ENCODE assay signal across 19 mouse cellular contexts in the genomic region with DNA sequence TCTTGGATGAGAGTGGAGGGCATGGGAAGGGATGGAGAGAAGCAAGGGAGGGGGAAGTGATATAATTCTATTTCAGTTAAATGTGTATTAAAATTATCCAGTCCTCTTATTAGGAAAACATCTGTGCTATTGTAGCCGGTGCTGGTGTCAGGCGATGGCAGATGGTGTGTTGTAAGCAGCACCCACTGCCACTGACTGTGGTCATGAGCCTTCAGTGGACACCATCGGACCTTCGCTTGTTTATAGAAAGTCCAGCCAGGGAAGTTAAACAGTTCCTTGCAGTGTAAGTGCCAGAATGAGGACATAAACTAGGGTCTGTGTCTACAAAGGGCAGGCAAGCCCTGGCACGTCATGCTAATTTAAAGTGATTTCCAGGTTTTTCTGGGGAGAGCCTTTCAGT.
DNase-seq lines count a peak whose midpoint lies in the region; ATAC-seq lines count a peak whose summit lies in the region.
"Had no signal": no experiment of that assay in that cellular context is flagged by ENCODE, and none has a peak within 500 bp of the region (broad histone marks: within the 10 kb centered on the region; RNA-seq: fewer than 3 reads in every experiment).

No protein-coding gene starts in this region.

- no peaks in the 10 kb centered on the region for H3K9me3 ChIP-seq in lung, embryonic 16.5 days (ENCODE audit: control insufficient read depth, low read length)
- H3K9me3 ChIP-seq in embryonic facial prominence, embryonic 14.5 days (ENCODE audit: control insufficient read depth, low read length): no peaks in the 10 kb centered on the region
- no peaks in the 10 kb centered on the region for H3K9me3 ChIP-seq in hindbrain, embryonic 13.5 days
- H3K9me3 ChIP-seq: forebrain, embryonic 13.5 days; heart, embryonic 15.5 days had no signal

- DNase-seq in lung, adult 18-20 months: no peak
- DNase-seq in embryonic facial prominence, embryonic 14.5 days (ENCODE audit: low spot score): peak; percentile 26
- DNase-seq in lung, postnatal 14 days: peak; percentile 16
- no peak for DNase-seq in heart, adult 18-20 months
- DNase-seq in frontal cortex, adult 2 months (ENCODE audit: extremely low spot score in 1 of 2, low spot score in 1 of 2): no peak
- DNase-seq: adrenal gland, adult 8-10 months; adrenal gland, postnatal 36 days; cerebellum, adult 2 months; cerebellum, postnatal 10 days; forebrain, postnatal 0 days; gastrocnemius, postnatal 36 days; heart, adult 2 months; heart, postnatal 14 days had no signal

- no peak overlapping the region for H3K4me3 ChIP-seq in lung, embryonic 16.5 days (ENCODE audit: low read length)
- no peak overlapping the region for H3K4me3 ChIP-seq in embryonic facial prominence, embryonic 14.5 days (ENCODE audit: low read depth, low read length)
- H3K4me3 ChIP-seq in hindbrain, embryonic 13.5 days: no peak overlapping the region
- H3K4me3 ChIP-seq: forebrain, embryonic 13.5 days; heart, adult 2 months; heart, embryonic 15.5 days had no signal

- H3K36me3 ChIP-seq in lung, embryonic 16.5 days (ENCODE audit: control insufficient read depth, insufficient read depth, low read length): no peaks in the 10 kb centered on the region
- no peaks in the 10 kb centered on the region for H3K36me3 ChIP-seq in embryonic facial prominence, embryonic 14.5 days (ENCODE audit: control insufficient read depth, insufficient read depth, low read length)
- no peaks in the 10 kb centered on the region for H3K36me3 ChIP-seq in hindbrain, embryonic 13.5 days
- H3K36me3 ChIP-seq: heart, embryonic 15.5 days had no signal

- no peak overlapping the region for H3K4me2 ChIP-seq in lung, embryonic 16.5 days (ENCODE audit: low read depth, low read length)
- H3K4me2 ChIP-seq in embryonic facial prominence, embryonic 14.5 days (ENCODE audit: low read depth, low read length): no peak overlapping the region
- H3K4me2 ChIP-seq in hindbrain, embryonic 13.5 days: no peak overlapping the region
- H3K4me2 ChIP-seq: forebrain, embryonic 13.5 days; heart, embryonic 11.5 days; heart, embryonic 15.5 days; hindbrain, embryonic 14.5 days had no signal

- 34% methylated on average over 5 of the region's 5 CpGs for WGBS in lung, embryonic 16.5 days
- 41% methylated on average over 5 of the region's 5 CpGs for WGBS in embryonic facial prominence, embryonic 14.5 days
- WGBS in hindbrain, embryonic 13.5 days: 75% methylated on average over 5 of the region's 5 CpGs

- peaks cover 9% of the 10 kb centered on the region; the same call in 1 of the 2 replicates for H3K4me1 ChIP-seq in lung, embryonic 16.5 days (replicated peaks; ENCODE audit: control insufficient read depth, insufficient read depth, low read length)
- peaks cover 14% of the 10 kb centered on the region; the same call in 1 of the 2 replicates for H3K4me1 ChIP-seq in embryonic facial prominence, embryonic 14.5 days (ENCODE audit: control insufficient read depth, insufficient read depth, low read length)
- H3K4me1 ChIP-seq in hindbrain, embryonic 13.5 days (replicated peaks): 0 out of 2 replicates have a peak, but pooled peaks cover 3% of the 10 kb centered on the region
- H3K4me1 ChIP-seq: forebrain, embryonic 13.5 days; heart, embryonic 15.5 days had no signal

- H3K27me3 ChIP-seq in lung, embryonic 16.5 days (ENCODE audit: control insufficient read depth, insufficient read depth, low read depth, low read length): no peaks in the 10 kb centered on the region
- H3K27me3 ChIP-seq in embryonic facial prominence, embryonic 14.5 days (replicated peaks; ENCODE audit: control insufficient read depth, insufficient read depth, low read length): no peaks in the 10 kb centered on the region
- no peaks in the 10 kb centered on the region for H3K27me3 ChIP-seq in hindbrain, embryonic 13.5 days
- H3K27me3 ChIP-seq: forebrain, embryonic 13.5 days; heart, embryonic 15.5 days had no signal

- peak; percentile 95 for ATAC-seq in lung, embryonic 16.5 days (ENCODE audit: low read depth)
- no peak for ATAC-seq in embryonic facial prominence, embryonic 14.5 days (ENCODE audit: low read depth)
- no peak for ATAC-seq in hindbrain, embryonic 13.5 days (ENCODE audit: low FRiP score)
- ATAC-seq: forebrain, embryonic 13.5 days had no signal

- no peak overlapping the region for H3K27ac ChIP-seq in lung, embryonic 16.5 days (ENCODE audit: low read length)
- H3K27ac ChIP-seq in embryonic facial prominence, embryonic 14.5 days (replicated peaks; ENCODE audit: low read depth, low read length): no peak overlapping the region
- no peak overlapping the region for H3K27ac ChIP-seq in hindbrain, embryonic 13.5 days
- H3K27ac ChIP-seq: forebrain, embryonic 13.5 days; heart, adult 2 months; heart, embryonic 15.5 days; hindbrain, embryonic 14.5 days had no signal

- no peak overlapping the region for H3K9ac ChIP-seq in lung, embryonic 16.5 days (ENCODE audit: low read length)
- H3K9ac ChIP-seq in embryonic facial prominence, embryonic 14.5 days (ENCODE audit: low read depth, low read length): no peak overlapping the region
- H3K9ac ChIP-seq in hindbrain, embryonic 13.5 days: no peak overlapping the region
- H3K9ac ChIP-seq: forebrain, embryonic 13.5 days; forebrain, postnatal 0 days; heart, embryonic 15.5 days; hindbrain, embryonic 14.5 days had no signal

Comparison
In these comparisons a context has a peak if more than half of its experiments do, and no peak if none do; other contexts are left out.
1. DNase-seq: peak in embryonic facial prominence, embryonic 14.5 days (single experiment) and lung, postnatal 14 days (single experiment); none in lung, adult 18-20 months (0 of 2), heart, adult 18-20 months (0 of 2) and frontal cortex, adult 2 months (0 of 2).